Mouse (Mus musculus): ENCODE results near the gene Zfp69. TPM values are rescaled to one million over a fixed set of nuclear protein-coding genes. Genes with fewer than 3 reads are reported as not detected.

The Zfp69 gene
- polyA plus RNA-seq, 1 experiment from 2014 or later, result 11.9 TPM

DNA sequence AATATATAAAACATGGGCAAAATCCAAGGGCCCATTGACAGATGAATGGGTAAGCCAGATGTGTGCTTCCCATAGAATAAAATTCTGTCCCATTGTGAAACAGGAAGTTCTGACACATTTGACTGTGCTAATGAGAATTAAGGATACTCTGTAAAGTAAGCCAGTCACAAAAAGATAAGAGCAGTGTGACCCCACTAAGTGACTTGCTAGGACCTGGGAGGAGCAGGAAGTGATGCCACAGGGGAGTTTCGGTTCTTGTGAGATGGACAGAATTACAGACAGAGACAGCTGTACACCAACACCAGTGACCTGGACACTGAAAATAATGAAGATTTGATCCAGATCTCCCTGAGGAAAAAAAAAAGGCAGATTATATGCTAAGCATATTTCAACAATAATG, 37.6 kb downstream of the Zfp69 start:
- no peak for DNase-seq (ENCODE audit: low spot score)
- 90% methylated on average over 1 of the region's 1 CpGs for WGBS
- no peaks in the 10 kb centered on the region for H3K36me3 ChIP-seq
- no peaks in the 10 kb centered on the region for H3K27me3 ChIP-seq (ENCODE audit: low read depth, poor library complexity, severe bottlenecking)
- H3K4me1 ChIP-seq, result peaks cover 6% of the 10 kb centered on the region
- H3K27ac ChIP-seq, result no peak overlapping the region
- no peaks in the 10 kb centered on the region for H3K9me3 ChIP-seq (replicated peaks)
- no peak overlapping the region for H3K4me3 ChIP-seq

DNA sequence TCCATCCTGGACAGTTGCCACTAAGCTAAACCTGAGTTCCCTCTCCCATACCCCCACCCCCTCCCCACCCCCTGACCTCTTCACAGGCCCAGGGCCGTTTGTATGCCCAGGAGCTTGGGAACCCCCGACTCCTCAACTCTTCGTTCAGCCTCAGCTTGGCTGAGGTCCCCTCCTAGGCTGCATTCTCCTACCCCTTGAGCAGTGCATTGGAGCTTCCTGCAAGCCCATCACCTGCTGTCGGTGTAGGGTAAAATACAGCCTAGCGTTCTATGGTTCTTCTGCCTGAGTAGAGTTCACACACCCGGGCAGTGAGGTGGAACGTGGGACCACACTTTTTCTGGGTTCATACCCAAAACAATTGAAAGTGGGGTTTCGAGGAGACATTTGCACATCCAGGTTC, 38.1 kb downstream of the Zfp69 start:
- Histone ChIP-seq H3K27ac (no peak overlapping the region), H3K4me3 (no peak overlapping the region), H3K36me3 (no peaks in the 10 kb centered on the region), H3K27me3 (ENCODE audit: low read depth, poor library complexity, severe bottlenecking) (no peaks in the 10 kb centered on the region), H3K9me3 (replicated peaks) (no peaks in the 10 kb centered on the region), H3K4me1 (peaks cover 6% of the 10 kb centered on the region)
- WGBS, result 67% methylated on average over 8 of the region's 8 CpGs
- DNase-seq (ENCODE audit: low spot score), result no peak

DNA sequence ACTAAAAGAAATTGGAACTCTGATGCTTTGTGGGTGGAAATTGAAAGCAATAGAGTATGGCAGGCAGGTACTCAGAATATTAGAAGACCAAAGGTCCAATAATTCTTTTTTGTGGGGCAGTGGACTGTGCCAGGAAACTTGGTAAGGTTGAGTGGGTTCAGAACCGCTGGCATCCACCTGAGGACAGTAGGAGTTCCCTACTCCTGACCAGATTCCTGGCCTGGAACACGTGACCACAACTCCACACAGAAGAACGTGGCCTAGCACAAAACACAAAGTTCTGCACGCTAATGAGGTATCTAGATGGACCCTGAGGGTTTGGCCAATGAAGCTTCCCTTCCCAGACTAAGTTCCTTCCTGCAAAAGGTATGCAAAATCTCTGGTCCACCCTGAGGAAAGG, 38.6 kb downstream of the Zfp69 start:
- Histone ChIP-seq H3K36me3 (no peaks in the 10 kb centered on the region), H3K4me3 (no peak overlapping the region), H3K27me3 (ENCODE audit: low read depth, poor library complexity, severe bottlenecking) (no peaks in the 10 kb centered on the region), H3K4me1 (peaks cover 6% of the 10 kb centered on the region), H3K27ac (no peak overlapping the region), H3K9me3 (replicated peaks) (no peaks in the 10 kb centered on the region)
- 65% methylated on average over 4 of the region's 4 CpGs for WGBS
- no peak for DNase-seq (ENCODE audit: low spot score)

DNA sequence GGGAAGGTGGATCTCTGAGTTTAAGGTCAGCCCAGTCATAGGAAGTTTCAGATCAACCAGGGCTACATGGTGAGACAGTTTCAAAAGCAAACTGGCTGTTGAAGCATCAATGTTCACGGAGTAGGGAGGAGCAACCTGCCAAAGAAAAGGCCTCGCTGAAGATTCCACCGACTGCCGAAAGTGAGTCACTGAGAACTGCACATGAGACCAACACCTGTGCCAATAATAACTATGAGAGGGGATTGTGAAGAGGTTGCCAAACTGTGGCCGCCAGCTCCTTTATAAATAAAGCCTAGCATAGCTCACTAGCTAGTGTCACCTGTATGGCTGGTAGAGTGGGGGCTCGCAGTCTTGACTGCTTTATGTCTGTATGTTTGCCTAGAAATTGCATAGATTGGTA, 40.4 kb downstream of the Zfp69 start:
- 89% methylated on average over 6 of the region's 6 CpGs for WGBS
- Histone ChIP-seq H3K4me1 (peaks cover 6% of the 10 kb centered on the region), H3K27ac (no peak overlapping the region), H3K4me3 (no peak overlapping the region), H3K9me3 (replicated peaks) (no peaks in the 10 kb centered on the region), H3K36me3 (no peaks in the 10 kb centered on the region), H3K27me3 (ENCODE audit: low read depth, poor library complexity, severe bottlenecking) (no peaks in the 10 kb centered on the region)
- DNase-seq (ENCODE audit: low spot score), result no peak

DNA sequence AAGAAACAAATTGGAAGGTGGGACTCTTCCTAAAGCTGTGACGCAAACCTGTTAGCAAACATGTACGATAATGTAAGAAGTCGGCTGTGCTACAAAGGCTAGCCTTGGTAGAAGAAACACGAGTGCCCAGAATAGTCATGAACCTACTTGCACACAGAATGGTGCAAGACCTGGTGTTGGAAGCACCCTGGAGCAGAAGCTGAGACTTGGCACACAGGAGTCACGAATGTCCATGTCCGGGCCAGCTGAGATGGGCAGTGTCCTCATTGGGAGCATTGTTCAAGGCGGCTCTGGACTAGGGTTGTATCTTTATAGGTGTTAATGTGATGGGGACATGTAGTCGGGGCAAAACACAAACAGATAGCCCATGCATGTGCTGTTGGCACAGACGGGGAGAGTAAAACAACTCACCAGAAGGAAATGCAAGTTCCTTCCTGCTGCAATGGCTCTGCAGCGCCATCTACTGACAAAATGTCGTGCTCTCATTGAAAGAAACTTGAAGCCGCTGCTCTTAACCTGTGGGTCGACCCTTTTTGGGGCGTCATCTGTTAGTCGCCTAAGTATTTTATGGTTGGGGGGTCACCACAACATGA, 41.8 kb downstream of the Zfp69 start:
- Histone ChIP-seq H3K27me3 (ENCODE audit: low read depth, poor library complexity, severe bottlenecking) (no peaks in the 10 kb centered on the region), H3K9me3 (replicated peaks) (no peaks in the 10 kb centered on the region), H3K4me3 (no peak overlapping the region), H3K27ac (no peak overlapping the region), H3K4me1 (no peaks in the 10 kb centered on the region), H3K36me3 (no peaks in the 10 kb centered on the region)
- 33% methylated on average over 15 of the region's 15 CpGs for WGBS
- DNase-seq (ENCODE audit: low spot score), result peak; percentile 84

DNA sequence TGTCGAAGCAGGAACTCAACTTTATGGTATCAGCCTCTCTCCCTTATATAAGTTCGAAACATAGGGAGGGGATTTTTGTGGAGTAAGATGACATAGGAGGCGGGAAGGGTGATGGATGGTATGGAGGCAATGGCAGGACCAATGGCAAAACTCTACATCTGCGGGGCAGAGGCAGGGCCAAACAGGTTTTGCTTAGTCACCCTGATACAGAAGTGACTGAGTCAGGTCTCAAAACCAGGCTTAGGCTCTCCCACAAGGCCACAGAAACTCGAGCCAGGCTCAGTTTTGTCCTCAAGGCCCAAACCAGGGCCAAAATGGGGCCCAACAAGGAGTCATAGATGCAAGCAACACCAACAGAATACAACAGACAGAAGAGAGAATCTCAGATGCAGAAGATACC, 45.9 kb downstream of the Zfp69 start:
- Histone ChIP-seq H3K4me3 (no peak overlapping the region), H3K27me3 (ENCODE audit: low read depth, poor library complexity, severe bottlenecking) (no peaks in the 10 kb centered on the region), H3K27ac (no peak overlapping the region), H3K4me1 (no peaks in the 10 kb centered on the region), H3K9me3 (replicated peaks) (no peaks in the 10 kb centered on the region), H3K36me3 (no peaks in the 10 kb centered on the region)
- 77% methylated on average over 5 of the region's 5 CpGs for WGBS
- DNase-seq (ENCODE audit: low spot score), result no peak

DNA sequence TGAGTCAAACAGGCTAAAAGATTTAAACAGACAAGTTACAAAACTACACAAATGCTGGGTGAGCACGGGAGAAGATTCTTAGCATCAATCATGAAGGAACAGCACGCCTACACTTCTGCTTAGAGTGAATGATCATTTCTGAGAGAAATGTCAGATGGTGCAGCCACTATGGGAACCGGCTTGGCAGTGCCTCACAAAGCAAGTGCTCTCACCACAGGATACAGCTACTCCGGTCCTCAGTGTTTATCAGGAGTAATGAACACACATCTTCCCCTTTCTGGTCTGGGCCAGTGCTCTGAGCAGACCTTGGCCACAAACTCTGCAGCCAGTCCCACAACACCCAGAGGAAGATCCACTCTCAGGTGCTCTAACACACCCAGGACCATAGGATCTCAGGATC, 47.0 kb downstream of the Zfp69 start:
- Histone ChIP-seq H3K9me3 (replicated peaks) (no peaks in the 10 kb centered on the region), H3K27me3 (ENCODE audit: low read depth, poor library complexity, severe bottlenecking) (no peaks in the 10 kb centered on the region), H3K27ac (no peak overlapping the region), H3K4me1 (no peaks in the 10 kb centered on the region), H3K36me3 (no peaks in the 10 kb centered on the region), H3K4me3 (no peak overlapping the region)
- WGBS, result 72% methylated on average over 4 of the region's 4 CpGs
- no peak for DNase-seq (ENCODE audit: low spot score)

DNA sequence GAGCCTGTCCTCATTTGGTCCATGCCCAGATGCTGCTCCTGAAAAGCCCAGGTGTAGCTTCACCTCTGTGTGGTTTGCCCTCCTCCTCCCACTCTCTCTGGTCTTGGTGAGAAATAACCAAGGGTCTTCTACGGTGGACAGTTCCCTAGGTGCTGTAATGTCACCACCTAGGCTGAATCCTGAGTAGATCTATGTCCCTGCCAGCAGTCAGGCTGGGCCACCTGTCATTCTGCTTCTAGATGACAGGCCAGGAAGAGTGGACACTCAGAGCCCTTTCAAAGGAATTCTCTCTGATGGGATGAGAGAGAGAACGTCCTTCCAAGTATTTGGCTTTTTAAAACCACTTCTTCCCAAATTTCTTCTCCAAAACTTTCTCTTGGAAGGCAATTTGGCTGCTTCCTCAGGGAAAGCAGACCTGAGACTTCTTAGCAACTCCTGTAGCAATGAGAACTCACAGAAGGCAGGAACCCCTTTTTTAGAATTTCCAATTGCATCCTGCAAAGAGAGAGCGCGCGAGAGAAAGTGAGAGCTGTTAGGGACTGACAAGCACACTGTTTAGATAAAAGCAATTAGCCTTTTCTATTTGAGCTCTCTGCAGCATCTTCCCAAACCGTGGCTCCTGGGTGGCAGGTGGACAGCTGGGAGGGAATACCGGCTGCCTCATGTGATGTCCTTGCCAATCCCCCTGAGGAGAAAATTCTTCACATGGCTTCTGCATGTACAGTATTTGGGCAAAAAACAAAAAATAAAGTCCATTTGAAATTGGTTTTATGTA, 55.5 kb downstream of the Zfp69 start:
- Histone ChIP-seq H3K4me1 (peaks cover 10% of the 10 kb centered on the region), H3K36me3 (no peaks in the 10 kb centered on the region), H3K27ac (no peak overlapping the region), H3K4me3 (no peak overlapping the region), H3K27me3 (ENCODE audit: low read depth, poor library complexity, severe bottlenecking) (0 out of 2 replicates have a peak, but pooled peaks cover 3% of the 10 kb centered on the region), H3K9me3 (replicated peaks) (no peaks in the 10 kb centered on the region)
- DNase-seq (ENCODE audit: low spot score), result no peak
- WGBS, result 76% methylated on average over 7 of the region's 7 CpGs

DNA sequence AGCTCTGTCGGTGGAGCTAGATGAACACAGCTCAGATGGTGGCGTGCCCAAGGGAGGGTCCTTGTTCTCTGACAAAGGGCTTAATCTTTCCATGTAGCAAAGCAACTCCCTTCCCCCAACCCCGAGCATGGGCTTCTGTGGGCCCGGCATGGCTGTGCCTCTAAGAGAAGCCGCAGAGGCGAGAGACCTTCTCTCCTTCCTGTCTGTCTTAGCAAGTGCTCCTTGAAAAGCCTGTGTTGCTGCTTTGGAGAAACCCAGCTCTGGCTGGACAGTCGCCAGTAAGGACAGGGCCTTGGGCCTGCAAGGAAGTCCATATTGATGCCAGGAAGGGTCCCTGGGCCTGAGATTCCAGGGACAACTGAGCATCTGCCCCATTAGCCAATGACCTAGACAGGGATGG, 56.3 kb downstream of the Zfp69 start:
- peaks cover 18% of the 10 kb centered on the region for H3K4me1 ChIP-seq
- no peak for DNase-seq (ENCODE audit: low spot score)
- no peaks in the 10 kb centered on the region for H3K9me3 ChIP-seq (replicated peaks)
- H3K27ac ChIP-seq, result no peak overlapping the region
- 0 out of 2 replicates have a peak, but pooled peaks cover 3% of the 10 kb centered on the region for H3K27me3 ChIP-seq (ENCODE audit: low read depth, poor library complexity, severe bottlenecking)
- H3K36me3 ChIP-seq, result no peaks in the 10 kb centered on the region
- WGBS, result 83% methylated on average over 7 of the region's 7 CpGs
- H3K4me3 ChIP-seq, result no peak overlapping the region

DNA sequence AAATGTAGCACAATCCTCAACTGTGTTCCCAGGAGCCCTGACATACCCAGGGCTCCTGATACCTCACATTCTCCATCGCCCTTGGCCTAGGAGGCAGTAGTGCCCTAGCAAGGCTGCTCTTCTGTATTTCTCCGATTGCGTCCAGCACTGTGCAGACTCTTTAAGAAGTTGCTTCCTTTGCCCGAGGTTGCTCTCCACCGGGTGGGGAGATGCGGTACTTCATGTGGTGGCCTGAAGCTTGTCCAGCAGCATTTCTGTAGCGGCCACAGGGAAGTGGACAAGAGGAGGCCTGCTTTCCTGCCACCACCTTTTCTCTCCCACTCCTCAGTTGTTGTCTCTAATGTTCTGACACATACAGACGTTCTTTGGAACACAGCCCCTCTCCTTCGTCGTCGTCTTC, 56.9 kb downstream of the Zfp69 start:
- H3K27me3 ChIP-seq (ENCODE audit: low read depth, poor library complexity, severe bottlenecking), result 0 out of 2 replicates have a peak, but pooled peaks cover 3% of the 10 kb centered on the region
- no peak for DNase-seq (ENCODE audit: low spot score)
- H3K4me3 ChIP-seq, result no peak overlapping the region
- H3K9me3 ChIP-seq (replicated peaks), result no peaks in the 10 kb centered on the region
- WGBS, result 76% methylated on average over 11 of the region's 11 CpGs
- no peaks in the 10 kb centered on the region for H3K36me3 ChIP-seq
- H3K4me1 ChIP-seq, result peaks cover 24% of the 10 kb centered on the region
- H3K27ac ChIP-seq, result no peak overlapping the region

DNA sequence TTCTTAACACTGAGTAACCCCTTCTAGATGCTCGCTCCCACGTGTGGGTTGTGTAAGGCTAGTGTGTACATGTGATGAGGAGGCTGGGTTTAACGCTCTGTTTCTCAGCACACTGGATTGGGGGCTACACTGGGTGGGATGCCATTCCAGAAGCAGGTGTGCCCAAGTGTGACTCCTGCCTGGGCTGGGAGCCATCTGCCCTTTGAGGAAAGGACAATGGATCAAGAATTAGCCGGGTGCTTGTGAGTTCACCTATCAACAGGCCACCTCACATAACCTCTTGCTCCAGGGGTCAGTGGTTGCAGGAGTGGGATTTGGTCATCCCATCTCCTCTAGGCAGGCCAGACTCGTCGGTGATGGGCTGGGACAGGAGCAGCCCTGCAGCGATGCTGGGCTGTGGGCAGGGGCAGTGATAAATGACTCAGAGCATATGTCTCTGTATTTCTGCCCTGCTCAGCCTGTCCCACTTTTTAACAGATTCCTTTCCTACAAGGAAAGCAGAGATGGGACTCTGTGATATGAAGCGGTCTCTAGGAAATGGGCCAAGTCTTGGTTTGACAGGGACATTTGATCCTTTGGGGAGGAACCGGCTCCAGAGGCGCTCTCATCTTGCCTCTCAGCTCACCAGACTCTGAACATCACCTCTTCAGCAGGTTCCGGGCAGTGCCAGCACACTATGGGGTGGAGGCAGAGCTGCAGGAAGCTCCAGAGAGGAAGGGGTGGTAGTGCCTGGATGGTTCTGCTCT, 57.7 kb downstream of the Zfp69 start:
- Histone ChIP-seq H3K27ac (no peak overlapping the region), H3K4me3 (no peak overlapping the region), H3K4me1 (peaks cover 32% of the 10 kb centered on the region), H3K36me3 (no peaks in the 10 kb centered on the region), H3K9me3 (replicated peaks) (no peaks in the 10 kb centered on the region), H3K27me3 (ENCODE audit: low read depth, poor library complexity, severe bottlenecking) (0 out of 2 replicates have a peak, but pooled peaks cover 3% of the 10 kb centered on the region)
- 65% methylated on average over 11 of the region's 11 CpGs for whole genome bisulfite sequencing
- DNase-seq (ENCODE audit: low spot score), result no peak

DNA sequence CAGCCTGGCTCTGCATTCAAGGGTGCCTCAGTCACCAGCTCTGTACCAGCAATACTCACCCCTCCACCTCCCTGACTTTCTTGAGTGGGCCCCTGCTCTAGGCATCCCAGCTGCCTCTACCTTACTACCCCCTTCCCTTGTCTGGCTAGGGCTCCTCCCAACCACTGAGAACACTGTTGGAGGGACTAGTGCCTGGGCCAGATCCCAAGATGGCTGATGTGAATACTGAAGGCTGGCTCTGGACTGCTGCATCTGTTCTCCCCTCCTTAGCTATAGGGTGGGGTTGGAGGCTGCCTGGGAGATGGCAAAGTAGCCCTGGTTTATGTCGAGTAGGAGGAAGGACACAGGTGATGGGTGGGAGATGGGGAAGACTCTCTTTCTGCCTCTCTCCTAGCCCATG, 59.0 kb downstream of the Zfp69 start:
- Histone ChIP-seq H3K27ac (0 out of 2 replicates have a peak overlapping the region, but pooled peaks have one; percentile 14), H3K9me3 (replicated peaks) (no peaks in the 10 kb centered on the region), H3K36me3 (no peaks in the 10 kb centered on the region), H3K4me3 (no peak overlapping the region), H3K4me1 (peaks cover 37% of the 10 kb centered on the region), H3K27me3 (ENCODE audit: low read depth, poor library complexity, severe bottlenecking) (0 out of 2 replicates have a peak, but pooled peaks cover 3% of the 10 kb centered on the region)
- whole genome bisulfite sequencing, result 54% methylated on average over 1 of the region's 1 CpGs
- no peak for DNase-seq (ENCODE audit: low spot score)

DNA sequence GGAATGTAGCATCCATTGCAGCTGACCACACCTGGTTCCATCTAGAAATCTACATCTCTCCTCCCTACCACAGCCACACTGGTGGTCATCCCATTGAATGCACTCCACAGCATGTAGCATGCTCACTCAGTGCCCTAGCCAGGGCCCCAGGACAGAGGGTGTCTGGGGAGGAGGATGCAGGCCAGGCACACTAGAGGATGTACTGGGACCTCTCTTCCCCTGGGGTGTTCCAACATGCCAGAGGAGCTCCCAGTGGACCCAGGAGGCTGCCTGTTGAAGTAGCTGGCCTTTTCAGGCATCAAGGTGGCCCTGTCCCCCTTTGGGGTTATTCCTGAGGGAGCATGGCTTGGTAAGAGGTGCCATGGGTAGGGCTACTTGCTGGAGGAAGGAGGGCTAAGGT, 59.5 kb downstream of the Zfp69 start:
- Histone ChIP-seq H3K4me1 (peaks cover 42% of the 10 kb centered on the region), H3K36me3 (no peaks in the 10 kb centered on the region), H3K27ac (peak overlapping the region; percentile 56; the same call in 1 of the 2 replicates), H3K9me3 (replicated peaks) (no peaks in the 10 kb centered on the region), H3K27me3 (ENCODE audit: low read depth, poor library complexity, severe bottlenecking) (0 out of 2 replicates have a peak, but pooled peaks cover 3% of the 10 kb centered on the region), H3K4me3 (no peak overlapping the region)
- no peak for DNase-seq (ENCODE audit: low spot score)

Measured in limb, embryonic 10.5 days (tissue).